Mouse (Mus musculus): ENCODE data around the gene Atp6v1g3. TPM values are rescaled to one million over a fixed set of nuclear protein-coding genes. Genes with fewer than 3 reads are reported as not detected.

The Atp6v1g3 gene
- total RNA-seq, 4 experiments from 2014 or later, result not detected

- DNase-seq (ENCODE audit: low spot score), result no peak
Measured at GRCm38 (mm10) chr1:138288721-138289120, 15.2 kb downstream of the Atp6v1g3 start.

- no peak for DNase-seq (ENCODE audit: low spot score)
Measured at GRCm38 (mm10) chr1:138289455-138290425, 16.2 kb downstream of the Atp6v1g3 start.

- no peak for DNase-seq (ENCODE audit: low spot score)
Measured at GRCm38 (mm10) chr1:138291463-138291862, 17.9 kb downstream of the Atp6v1g3 start.

- no peak for DNase-seq (ENCODE audit: low spot score)
Measured at GRCm38 (mm10) chr1:138294487-138294886, 20.9 kb downstream of the Atp6v1g3 start.

GRCm38 (mm10) chr1:138298156-138298555 is 24.6 kb downstream of the Atp6v1g3 start:
- no peak for DNase-seq (ENCODE audit: low spot score)

GRCm38 (mm10) chr1:138299576-138299975 is 26.0 kb downstream of the Atp6v1g3 start:
- DNase-seq (ENCODE audit: low spot score), result no peak

- no peak for DNase-seq (ENCODE audit: low spot score)
Measured at GRCm38 (mm10) chr1:138301920-138302319, 28.4 kb downstream of the Atp6v1g3 start.

GRCm38 (mm10) chr1:138302756-138303155 is 29.2 kb downstream of the Atp6v1g3 start:
- no peak for DNase-seq (ENCODE audit: low spot score)

- DNase-seq (ENCODE audit: low spot score), result no peak
Measured at GRCm38 (mm10) chr1:138303296-138303695, 29.8 kb downstream of the Atp6v1g3 start.

- DNase-seq (ENCODE audit: low spot score), result no peak
Measured at GRCm38 (mm10) chr1:138304141-138304915, 30.8 kb downstream of the Atp6v1g3 start.

- DNase-seq (ENCODE audit: low spot score), result peak; percentile 44
Measured at GRCm38 (mm10) chr1:138322657-138323056, 49.1 kb downstream of the Atp6v1g3 start.

GRCm38 (mm10) chr1:138323076-138323630 is 49.6 kb downstream of the Atp6v1g3 start:
- DNase-seq (ENCODE audit: low spot score), result no peak

- DNase-seq (ENCODE audit: low spot score), result no peak
Measured at GRCm38 (mm10) chr1:138326091-138326490, 52.6 kb downstream of the Atp6v1g3 start.

GRCm38 (mm10) chr1:138326566-138326965 is 53.0 kb downstream of the Atp6v1g3 start:
- DNase-seq (ENCODE audit: low spot score), result no peak

GRCm38 (mm10) chr1:138327466-138328245 is 54.1 kb downstream of the Atp6v1g3 start:
- no peak for DNase-seq (ENCODE audit: low spot score)

- DNase-seq (ENCODE audit: low spot score), result peak; percentile 68
Measured at GRCm38 (mm10) chr1:138328320-138328719, 54.8 kb downstream of the Atp6v1g3 start.

GRCm38 (mm10) chr1:138330556-138330955 is 57.0 kb downstream of the Atp6v1g3 start:
- DNase-seq (ENCODE audit: low spot score), result no peak

- no peak for DNase-seq (ENCODE audit: low spot score)
Measured at GRCm38 (mm10) chr1:138331596-138331995, 58.1 kb downstream of the Atp6v1g3 start.

- no peak for DNase-seq (ENCODE audit: low spot score)
Measured at GRCm38 (mm10) chr1:138334701-138335100, 61.2 kb downstream of the Atp6v1g3 start.

GRCm38 (mm10) chr1:138337417-138337816 is 63.9 kb downstream of the Atp6v1g3 start:
- no peak for DNase-seq (ENCODE audit: low spot score)
